Mouse (Mus musculus): ENCODE measurements at regions not wholly inside any gene's neighbourhood (a gene's known extent, or its start where the extent isn't known, plus 50 kb on each side); places are given as distances from the start of the nearest gene placed in this dataset.

DNA sequence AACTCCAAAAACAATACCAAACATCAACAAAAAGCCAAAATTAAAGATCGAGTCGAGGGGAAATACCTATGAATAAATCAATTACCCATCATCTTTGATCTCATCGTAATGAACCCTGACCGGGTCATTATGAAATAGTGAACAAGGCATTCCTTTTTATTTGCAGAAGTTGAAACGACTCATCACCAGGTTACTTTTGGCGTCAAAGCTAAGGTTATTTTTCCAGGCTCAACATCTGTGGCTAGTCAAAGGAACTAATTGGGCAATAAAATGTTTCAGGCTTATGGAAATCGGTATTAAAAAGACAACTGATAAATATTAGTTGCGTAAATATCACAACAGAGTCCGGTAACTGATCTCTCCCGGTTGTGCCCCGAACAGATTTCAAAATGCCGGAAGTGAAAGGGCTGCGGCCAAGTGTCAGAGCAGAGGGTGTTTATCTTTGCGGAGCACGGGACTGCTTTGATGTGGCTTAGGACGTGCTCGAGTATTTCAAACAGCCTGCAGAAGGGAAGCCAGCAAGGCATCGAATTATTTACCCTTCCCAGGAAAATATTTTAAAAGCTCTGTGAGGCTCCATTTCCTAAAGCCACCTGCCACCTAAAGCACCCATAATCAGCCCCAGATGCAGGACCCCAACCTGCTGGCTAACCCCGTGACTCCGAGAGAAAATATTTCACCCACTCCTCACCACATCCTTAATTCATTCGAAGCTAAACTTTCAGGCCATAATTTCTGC lies 168.3 kb upstream of the Arrdc4 start:
- TF ChIP-seq CTCF (IDR thresholded peaks at IDR 0.05; ENCODE audit: low read depth, low read length) (no peak), POLR2A (IDR thresholded peaks at IDR 0.05; ENCODE audit: insufficient read depth, low read length) (no peak)
